Mouse (Mus musculus) liver, postnatal 0 days (tissue): Measurements from ENCODE around the gene Slc25a24.

Experiments
- CTCF ChIP-seq: sonication (generic); IDR thresholded peaks from 2 replicates; pipeline ENCODE4 v1.5.1; 2016; ENCODE audit warnings: antibody characterized with exemption, low read depth
- EP300 ChIP-seq: IDR thresholded peaks from 2 replicates; pipeline ENCODE4 v1.6.1; 2016; ENCODE audit warnings: antibody characterized with exemption, low read depth, mild to moderate bottlenecking

DNA sequence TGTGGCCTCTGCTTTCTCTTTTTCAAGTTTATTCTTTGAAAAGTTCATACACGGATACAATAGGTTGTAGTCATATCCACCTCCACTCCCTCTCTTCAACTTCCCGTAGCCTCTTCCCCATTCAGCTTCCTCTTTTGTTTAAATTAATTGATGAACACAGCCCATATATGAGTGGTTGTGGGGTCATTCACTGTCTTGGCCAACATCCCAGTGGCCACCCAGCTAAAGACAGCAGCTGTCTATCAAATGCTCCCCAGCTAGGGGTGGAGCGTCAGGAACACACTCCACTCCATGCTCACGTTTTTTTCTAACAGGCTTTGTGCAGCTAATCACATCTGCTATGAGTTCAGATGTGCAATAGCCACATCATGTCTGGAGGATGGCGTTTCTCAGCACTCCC, 6.8 kb downstream of the Slc25a24 start:
- TF ChIP-seq CTCF (no peak), EP300 (no peak)
